Mouse (Mus musculus) layer of hippocampus, postnatal 14 days (tissue): ENCODE data around the gene Nf2. TPM values are rescaled to one million over a fixed set of nuclear protein-coding genes. Genes with fewer than 3 reads are reported as not detected.

Experiments
- microRNA-seq, 2 experiments: library from miRNA; unstranded; fragments of <30 nt; microRNA quantifications; one replicate each; pipeline ENCODE4 v1.2.0; 2021
- total RNA-seq, 2 experiments: library from RNA; stranded (reverse); gene quantifications; 2 replicates each; pipeline ENCODE4 v1.2.3; 2021

Gene Nf2
- total RNA-seq, 2 experiments from 2014 or later: 148 to 156 TPM

Small RNA genes within 50 kb of the gene (microRNA-seq; reads per million reads assigned to microRNA genes)
- gene Mir6918: 4.0 to 4.8 reads per million in 2 experiments

Other genes with a start within 250 kb of the Nf2 start
- gene Gm11032, start 229.5 kb downstream of the Nf2 start, total RNA-seq: not detected
- 10 to 100 TPM; 24.1 to 24.4 TPM for gene Ascc2, start 211.8 kb downstream of the Nf2 start, total RNA-seq
- gene Uqcr10, start 145.2 kb downstream of the Nf2 start, total RNA-seq: 100 to 1,000 TPM; 480 to 497 TPM
- gene Zmat5, start 144.9 kb downstream of the Nf2 start, total RNA-seq: 10 to 100 TPM; 30.2 to 36.7 TPM
- 100 to 1,000 TPM; 138 to 156 TPM for gene Cabp7, start 102.8 kb downstream of the Nf2 start, total RNA-seq
- gene Nipsnap1, start 24.4 kb upstream of the Nf2 start, total RNA-seq: 10 to 100 TPM; 83.4 to 91.1 TPM
- gene Thoc5, start 45.8 kb upstream of the Nf2 start, total RNA-seq: 10 to 100 TPM; 35.5 to 40.3 TPM
- gene Nefh, start 98.5 kb upstream of the Nf2 start, total RNA-seq: 10 to 100 TPM; 52.0 to 59.9 TPM
- gene Ap1b1, start 137.3 kb upstream of the Nf2 start, total RNA-seq: 100 to 1,000 TPM; 140 to 141 TPM
- gene Rasl10a, start 208.6 kb upstream of the Nf2 start, total RNA-seq: 10 to 100 TPM; 45.5 to 53.6 TPM
- 10 to 100 TPM; 70.7 to 71.0 TPM for gene Gas2l1, start 215.8 kb upstream of the Nf2 start, total RNA-seq
- 10 to 100 TPM; 21.9 to 28.1 TPM for gene Rhbdd3, start 249.4 kb upstream of the Nf2 start, total RNA-seq
- gene Ewsr1, start 249.7 kb upstream of the Nf2 start, total RNA-seq: 100 to 1,000 TPM; 289 to 305 TPM